Mouse (Mus musculus) left cerebral cortex, postnatal 10 days (tissue): ENCODE data around the gene Ubap2l. TPM values are rescaled to one million over a fixed set of nuclear protein-coding genes. Genes with fewer than 3 reads are reported as not detected.

Experiments used
- DNase-seq, 2 experiments: peaks; one replicate each; pipeline ENCODE4 v3.0.0; 2021 to 2022; ENCODE audit warnings: low spot score in 2 of 2, mixed read lengths in 1 of 2; ENCODE audit errors: extremely low spot score in 1 of 2
- intact Hi-C: fragments of 180-260 bp; cut with DNase I; formaldehyde crosslinking; loops from one replicate; pipeline ENCODE4 v1.15.1; 2025
- total RNA-seq, 2 experiments: library from RNA; stranded (reverse); gene quantifications; 2 replicates each; pipeline ENCODE4 v1.2.3; 2021

Ubap2l gene
- total RNA-seq, 2 experiments from 2014 or later, result 189 to 202 TPM

GRCm38 (mm10) chr3:90076921-90077716 lies 24.7 kb upstream of the Ubap2l start:
- intact Hi-C loops, result loop anchor here (5.0 kb wide), 1 partner anchor 115 kb away; the partner anchor contains the start of gene Atp8b2
- peak; percentile 74 to 80 for DNase-seq

DNA sequence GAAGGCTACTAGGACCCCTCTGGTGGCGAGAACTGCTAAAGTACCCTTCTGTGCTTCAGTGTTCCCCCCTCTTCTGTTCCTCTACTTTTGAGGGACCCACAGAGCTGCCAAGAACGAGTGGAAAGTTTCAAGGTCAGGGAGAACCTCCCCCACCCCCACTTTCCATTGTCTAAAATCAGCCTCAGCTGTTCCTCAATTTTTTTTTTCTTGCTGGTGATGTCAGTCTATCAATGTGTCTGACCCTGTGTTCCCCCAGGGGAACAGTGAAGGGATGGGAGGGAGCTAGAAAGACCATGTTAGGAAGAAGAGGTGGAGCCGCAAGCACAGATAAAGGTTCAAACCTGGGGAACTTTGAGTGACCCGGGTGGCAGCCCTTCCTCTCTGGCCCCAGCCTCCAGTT lies 19.9 kb upstream of the Ubap2l start, which contains the start of gene Tpm3:
Tpm3 (plus strand) TSS at position 356 of the 400 bp plus-strand sequence.
- intact Hi-C loops, result no loop called here
- no peak for DNase-seq

GRCm38 (mm10) chr3:90069688-90070087 lies 17.3 kb upstream of the Ubap2l start:
- intact Hi-C loops, result no loop called here
- DNase-seq, result no peak

DNA sequence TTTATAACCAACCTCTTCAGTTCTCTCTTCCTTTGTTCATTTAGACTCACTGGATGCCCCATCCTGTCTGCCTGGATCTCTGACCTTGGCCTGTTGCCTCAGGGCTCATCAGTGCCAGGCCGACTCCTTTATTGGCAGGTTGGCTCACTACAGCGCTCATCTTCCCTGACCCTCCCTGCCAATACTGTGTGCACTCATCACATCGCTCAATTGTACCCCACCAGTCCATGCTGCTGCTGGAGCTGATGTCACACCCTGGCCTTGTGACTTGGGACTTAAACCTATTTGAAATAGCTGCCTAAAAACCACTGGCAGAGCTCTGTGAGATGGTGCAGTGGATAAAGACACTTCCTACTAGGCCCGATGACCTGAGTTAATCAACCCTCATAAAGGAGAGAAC lies 15.4 kb upstream of the Ubap2l start:
- intact Hi-C loops, result no loop called here
- DNase-seq, result no peak

GRCm38 (mm10) chr3:90065553-90065952 lies 13.1 kb upstream of the Ubap2l start:
- peak in 1 of 2 experiments; percentile 28 for DNase-seq

DNA sequence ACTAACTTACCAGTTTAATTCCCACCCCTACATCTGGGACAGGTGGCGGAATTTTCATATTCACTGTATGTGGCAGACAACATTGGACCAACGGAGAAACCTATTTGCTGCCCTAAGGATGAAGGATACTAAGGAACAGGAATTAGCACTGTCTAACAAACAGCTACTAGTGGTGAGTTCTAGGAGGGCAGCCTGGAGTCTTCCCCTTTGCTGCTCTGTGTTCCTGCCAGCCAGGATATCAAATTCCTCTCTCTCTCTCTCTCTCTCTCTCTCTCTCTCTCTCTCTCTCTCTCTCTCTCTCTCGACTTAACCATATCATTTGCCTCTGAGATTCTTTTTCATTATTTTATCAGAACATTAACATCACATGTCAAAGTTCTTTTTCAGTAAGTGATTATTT lies 12.0 kb upstream of the Ubap2l start:
- intact Hi-C loops, result no loop called here

More at GRCm38 (mm10) chr3:90065553-90065952, 13.1 kb upstream of the Ubap2l start:
- intact Hi-C loops, result no loop called here

GRCm38 (mm10) chr3:90062539-90062938 lies 10.1 kb upstream of the Ubap2l start:
- intact Hi-C loops, result loop anchor here (1.0 kb wide), 1 partner anchor 30 kb away; no protein-coding TSS in a partner anchor
- no peak for DNase-seq

More for the DNA sequence above, 12.0 kb upstream of the Ubap2l start:
- DNase-seq, result no peak

- DNase-seq, result no peak
- intact Hi-C loops, result no loop called here
Measured at GRCm38 (mm10) chr3:90061549-90061948, 9.1 kb upstream of the Ubap2l start.

DNA sequence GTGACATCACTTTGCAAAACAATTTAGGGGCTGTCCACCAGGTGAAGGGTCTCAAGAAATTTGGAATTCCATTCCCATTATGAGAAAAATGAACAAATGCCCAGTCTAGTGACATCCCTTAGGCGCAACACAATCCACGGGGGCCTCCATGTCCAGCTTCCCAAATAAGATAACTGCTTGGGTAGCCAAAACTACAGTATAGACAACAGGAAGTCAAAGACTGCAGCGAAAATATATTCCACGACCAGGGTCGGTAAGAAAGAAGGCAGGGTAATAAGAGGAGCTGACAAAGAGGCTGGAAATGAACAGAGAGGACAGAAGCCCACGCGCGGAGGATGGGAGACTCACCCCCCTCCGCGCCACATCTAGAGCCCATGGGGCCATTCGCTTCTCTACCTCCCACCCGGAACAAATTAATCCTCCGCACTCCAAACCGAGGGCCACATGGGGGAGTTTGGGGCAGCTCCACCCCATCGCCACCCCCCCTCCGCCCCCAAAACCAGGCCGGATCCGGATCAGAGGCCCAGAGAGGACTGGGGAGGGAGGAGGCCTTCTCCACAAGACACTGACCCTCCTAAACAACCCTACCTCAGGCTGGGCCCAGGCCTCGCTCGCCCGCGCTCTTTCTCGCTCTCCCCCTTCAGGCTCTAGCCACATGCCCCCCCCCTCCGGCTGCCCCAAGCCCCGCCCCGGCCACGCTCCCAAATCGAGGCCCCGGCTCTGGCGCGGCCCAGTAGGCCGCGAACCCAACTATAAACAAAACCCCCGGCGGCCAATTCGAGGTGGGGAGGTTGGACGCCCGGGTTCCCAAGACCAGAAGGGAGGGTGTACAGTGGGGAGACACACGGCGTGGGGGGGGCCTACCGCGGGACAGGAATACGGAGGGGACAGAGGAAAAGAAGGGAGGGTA lies 732 bp downstream of the Ubap2l start, which contains the start of gene 4933434E20Rik:
4933434E20Rik (plus strand) TSS at position 196 of the 910 bp plus-strand sequence.
- DNase-seq, result peak; percentile 21 to 79
- intact Hi-C loops, result no loop called here

DNA sequence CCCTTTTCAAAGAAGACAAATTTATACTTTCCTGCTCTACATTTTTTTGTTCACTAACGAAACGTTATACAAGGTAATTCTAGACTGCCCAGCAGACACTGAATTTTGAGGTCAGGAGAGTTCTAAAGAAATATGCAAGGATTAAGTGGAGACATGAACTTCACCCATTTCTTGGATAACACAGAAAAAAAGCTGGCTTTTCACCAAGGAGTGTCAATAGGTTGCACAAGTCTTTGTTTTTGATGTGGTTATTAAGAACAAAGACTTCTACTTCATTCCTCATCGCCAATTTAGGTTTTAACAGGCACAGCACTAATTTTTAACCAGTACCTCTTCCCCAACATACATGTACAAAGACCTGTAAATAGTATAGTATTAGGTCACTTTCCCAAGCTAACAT lies 2.7 kb downstream of the Ubap2l start:
- intact Hi-C loops, result no loop called here
- no peak for DNase-seq

DNA sequence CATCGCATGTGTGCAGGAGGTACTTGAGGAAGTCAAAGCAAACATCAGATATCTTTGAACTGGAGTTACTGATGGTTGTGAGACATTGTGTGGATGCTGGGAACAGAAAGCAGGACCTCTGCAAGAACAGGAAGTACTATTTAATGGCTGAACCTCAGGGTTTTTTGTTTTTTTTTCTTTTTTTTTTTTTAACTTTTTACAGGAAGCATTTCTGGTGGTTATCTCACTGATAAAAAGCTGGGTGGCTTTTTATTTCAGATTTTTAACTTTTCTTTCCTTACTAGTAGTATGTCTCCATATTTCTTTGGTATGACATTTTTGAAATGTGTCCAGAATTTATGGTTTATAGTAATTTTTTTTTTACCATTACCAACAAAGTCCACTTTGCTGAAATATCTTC lies 16.2 kb downstream of the Ubap2l start:
- no peak for DNase-seq
- intact Hi-C loops, result no loop called here

- DNase-seq, result no peak
- intact Hi-C loops, result no loop called here
Measured at GRCm38 (mm10) chr3:90034653-90035052, 17.8 kb downstream of the Ubap2l start.

DNA sequence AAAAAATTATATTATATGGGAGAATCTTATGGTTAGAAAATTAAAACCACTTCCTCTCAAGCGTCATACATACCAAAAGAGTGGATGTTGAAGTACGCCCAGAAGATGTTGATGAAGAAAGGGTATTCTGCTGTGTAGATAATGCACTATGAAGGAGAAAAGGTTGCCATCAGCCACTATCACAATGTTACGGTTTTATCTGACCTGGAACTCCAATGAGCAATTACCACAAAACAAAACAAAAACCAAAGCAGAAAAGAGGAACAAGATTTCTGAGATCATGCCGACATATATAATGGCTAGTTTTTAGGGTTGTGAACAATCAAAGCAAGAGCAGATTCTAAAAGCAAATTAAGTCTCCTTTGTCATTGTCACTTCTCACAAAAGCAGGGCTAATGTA lies 35.8 kb downstream of the Ubap2l start:
- intact Hi-C loops, result no loop called here

DNA sequence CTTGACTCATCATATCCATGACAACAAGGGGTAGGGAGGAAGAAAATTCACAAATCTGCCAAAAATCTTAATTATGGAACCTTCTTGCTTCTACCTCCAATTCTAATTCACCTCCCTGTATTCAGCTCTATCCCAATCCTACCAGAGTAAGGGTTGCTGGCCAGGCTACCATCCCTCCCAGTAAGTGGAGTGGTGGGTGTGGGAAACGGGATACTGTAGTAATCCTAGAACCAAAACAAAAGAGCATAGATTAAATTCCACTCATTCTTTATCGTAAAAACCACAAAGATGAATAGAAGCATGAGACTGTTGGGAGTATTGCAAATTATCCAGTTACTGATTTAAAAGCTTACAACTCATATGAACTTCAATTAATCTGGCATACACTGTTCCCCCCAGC lies 42.1 kb downstream of the Ubap2l start:
- DNase-seq, result no peak
- intact Hi-C loops, result no loop called here

More for the DNA sequence above, 35.8 kb downstream of the Ubap2l start:
- no peak for DNase-seq

DNA sequence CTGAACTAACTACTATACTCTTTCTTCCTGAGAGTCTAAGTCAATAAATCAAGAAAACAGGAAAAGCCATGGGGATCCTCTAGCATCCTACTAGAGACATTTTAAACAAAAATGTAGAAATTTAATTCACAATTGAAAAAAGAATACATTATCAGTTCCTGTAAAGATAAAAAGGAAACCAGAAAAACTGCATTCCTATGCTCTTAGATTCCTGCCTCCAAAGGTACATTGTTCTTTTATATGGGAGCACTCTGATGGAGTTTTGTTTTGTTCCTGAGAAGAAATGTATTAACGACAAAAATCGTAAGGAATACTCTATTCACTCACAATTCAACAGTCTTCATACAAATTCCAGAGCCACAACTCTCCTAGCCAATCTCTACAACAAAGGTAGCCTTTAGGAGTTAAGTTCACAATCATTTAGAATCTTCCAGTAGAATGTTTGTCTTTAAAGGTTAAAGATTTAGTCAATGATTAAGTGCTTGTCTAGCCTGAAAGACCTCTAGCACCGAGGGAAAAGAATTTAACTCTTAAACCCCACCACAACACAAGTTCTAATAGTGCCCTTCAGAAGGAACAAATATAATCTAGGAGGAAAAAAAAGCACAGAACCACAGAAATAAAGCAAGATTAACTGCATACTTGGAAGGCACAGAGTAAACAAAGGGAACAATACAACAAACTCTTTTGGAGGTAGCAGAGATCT lies 48.2 kb downstream of the Ubap2l start:
- intact Hi-C loops, result no loop called here
- DNase-seq, result no peak

DNA sequence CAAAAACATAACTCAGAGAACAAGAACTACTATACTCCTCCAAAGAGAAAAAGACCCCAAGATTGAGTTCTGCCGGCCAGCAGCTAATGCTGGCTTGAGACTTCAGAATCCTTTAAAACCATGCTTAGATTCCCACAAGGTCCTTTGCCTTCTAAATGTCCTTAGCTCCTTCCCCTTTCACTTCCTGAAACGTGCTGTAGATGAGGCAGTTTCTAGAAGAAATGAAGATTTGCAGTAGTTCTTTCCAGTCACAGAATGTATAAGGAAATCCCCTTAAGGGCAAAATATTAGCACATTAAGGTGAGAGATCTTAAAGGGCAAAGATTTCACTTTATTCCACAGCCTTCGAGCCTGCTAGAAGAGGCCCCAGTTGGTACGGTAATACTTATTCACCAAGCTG lies 52.6 kb downstream of the Ubap2l start:
- no peak for DNase-seq
- intact Hi-C loops, result loop anchor here (5.0 kb wide), 1 partner anchor 38 kb away; the partner anchor contains the start of gene Atp8b2

DNA sequence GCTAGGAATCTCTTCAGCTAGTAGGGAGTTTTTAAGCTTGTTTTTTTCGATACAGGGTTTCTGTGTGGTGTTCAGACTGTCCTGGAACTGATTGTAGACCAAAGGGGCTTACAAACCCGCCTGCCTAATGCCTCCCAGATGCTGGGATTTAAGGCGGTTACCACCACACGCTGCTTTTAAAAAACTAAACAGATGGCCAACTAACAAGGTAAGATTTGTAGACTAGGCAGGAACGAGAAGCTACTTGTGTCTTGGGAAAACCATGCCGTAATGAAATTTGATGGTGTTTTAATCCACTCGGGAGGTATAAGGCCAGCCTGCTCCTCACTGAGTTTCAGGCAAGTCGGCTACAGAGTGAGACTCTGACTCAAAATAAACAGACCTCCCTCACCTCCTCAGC lies 53.3 kb downstream of the Ubap2l start:
- DNase-seq, result no peak
- intact Hi-C loops, result loop anchor here (5.0 kb wide), 1 partner anchor 37 kb away; the partner anchor contains the start of gene Atp8b2

- intact Hi-C loops, result loop anchor here (5.0 kb wide), 1 partner anchor 36 kb away; the partner anchor contains the start of gene Atp8b2
- DNase-seq, result peak; percentile 94 to 95
Measured at GRCm38 (mm10) chr3:89998612-89999054, 53.8 kb downstream of the Ubap2l start, which contains the start of gene Hax1. Gene Hax1, minus strand, starts transcription at chr3:89998780.
